Comparison of ENCODE assay signal across 8 mouse cellular contexts in genomic region chr1:72536611-72537351, GRCm38 (mm10). TPM values are rescaled to one million over a fixed set of nuclear protein-coding genes. Genes with fewer than 3 reads are reported as not detected.
DNase-seq lines count a peak whose midpoint lies in the region; ATAC-seq and TF ChIP-seq lines count a peak whose summit lies in the region.

Gene March4, minus strand, starts transcription at chr1:72536930.

- TF ChIP-seq CTCF in kidney, postnatal 0 days (IDR thresholded peaks at IDR 0.05; ENCODE audit: low read depth) = no peak
- no peak for TF ChIP-seq CTCF in thymus, adult 2 months (IDR thresholded peaks at IDR 0.05; ENCODE audit: borderline replicate concordance, control insufficient read depth, extremely low read depth, insufficient read depth, low read length, poor library complexity)

- peaks cover 55% of the 10 kb centered on the region for H3K27me3 ChIP-seq in heart, embryonic 14.5 days (ENCODE audit: control insufficient read depth, insufficient read depth, low read length)
- peaks cover 27% of the 10 kb centered on the region; the same call in 1 of the 2 replicates for H3K27me3 ChIP-seq in kidney, postnatal 0 days (ENCODE audit: insufficient read depth, low read length)
- peaks cover 49% of the 10 kb centered on the region for H3K27me3 ChIP-seq in liver, embryonic 12.5 days (replicated peaks)
- H3K27me3 ChIP-seq in thymus, adult 2 months (ENCODE audit: control insufficient read depth, insufficient read depth, low read length) = no peaks in the 10 kb centered on the region; the same call in 1 of the 2 replicates

- H3K36me3 ChIP-seq in heart, embryonic 14.5 days (ENCODE audit: control insufficient read depth, insufficient read depth, low read length) = no peaks in the 10 kb centered on the region
- H3K36me3 ChIP-seq in kidney, postnatal 0 days (ENCODE audit: insufficient read depth, low read length) = no peaks in the 10 kb centered on the region
- no peaks in the 10 kb centered on the region for H3K36me3 ChIP-seq in liver, embryonic 12.5 days
- H3K36me3 ChIP-seq in thymus, adult 2 months (ENCODE audit: control insufficient read depth, insufficient read depth, low read length) = no peaks in the 10 kb centered on the region

- TF ChIP-seq POLR2A in thymus, adult 2 months (IDR thresholded peaks at IDR 0.05; ENCODE audit: control insufficient read depth, extremely low read depth, insufficient read depth, low read length, poor library complexity) = no peak

- WGBS in heart, embryonic 14.5 days = under 1% methylated on average over 41 of the region's 41 CpGs
- WGBS in kidney, postnatal 0 days = under 1% methylated on average over 41 of the region's 41 CpGs
- 3% methylated on average over 41 of the region's 41 CpGs for WGBS in liver, embryonic 12.5 days (ENCODE audit: insufficient replicate concordance)
- WGBS in thymus, adult 2 months = 3% methylated on average over 41 of the region's 41 CpGs

- H3K4me3 ChIP-seq in heart, embryonic 14.5 days (ENCODE audit: control insufficient read depth in 1 of 2, insufficient read depth in 1 of 2, low read depth in 1 of 2, low read length in 2 of 2) = peak within 1 kb of the TSS; percentile 12 to 31; a peak in 3 of 4 replicates
- H3K4me3 ChIP-seq in kidney, postnatal 0 days (replicated peaks; ENCODE audit: low read depth, low read length) = peak within 1 kb of the TSS; percentile 20
- H3K4me3 ChIP-seq in liver, embryonic 12.5 days = peak within 1 kb of the TSS; percentile 17
- H3K4me3 ChIP-seq in thymus, adult 2 months (ENCODE audit: control insufficient read depth, insufficient read depth, low read length) = no peak within 1 kb of the TSS

- H3K27ac ChIP-seq in heart, embryonic 14.5 days (replicated peaks in 1 of 2; ENCODE audit: control insufficient read depth in 1 of 2, insufficient read depth in 1 of 2, low read depth in 2 of 2, low read length in 2 of 2) = no peak within 1 kb of the TSS
- H3K27ac ChIP-seq in kidney, postnatal 0 days = no peak within 1 kb of the TSS
- no peak within 1 kb of the TSS for H3K27ac ChIP-seq in liver, embryonic 12.5 days
- H3K27ac ChIP-seq in thymus, adult 2 months (ENCODE audit: control insufficient read depth, insufficient read depth, low read length) = no peak within 1 kb of the TSS

- ATAC-seq in heart, embryonic 14.5 days (ENCODE audit: insufficient number of reproducible peaks, insufficient read depth, low FRiP score, low read depth) = no peak
- peak; percentile 77; the same call in 1 of the 2 replicates for ATAC-seq in kidney, postnatal 0 days (replicated peaks; ENCODE audit: low FRiP score, low read depth)
- ATAC-seq in liver, embryonic 12.5 days = no peak

- H3K4me2 ChIP-seq in heart, embryonic 14.5 days (ENCODE audit: low read length) = peak within 1 kb of the TSS; percentile 61
- peak within 1 kb of the TSS; percentile 56 for H3K4me2 ChIP-seq in kidney, postnatal 0 days (ENCODE audit: low read length)
- peak within 1 kb of the TSS; percentile 50 for H3K4me2 ChIP-seq in liver, embryonic 12.5 days

- DNase-seq in heart, adult 11 months = peak; percentile 88
- no peak for DNase-seq in heart, adult 9 months (ENCODE audit: low spot score in 2 of 2)
- peak; percentile 82 for DNase-seq in embryo, embryonic 9.5 days (ENCODE audit: extremely low spot score)
- peak; percentile 81 for DNase-seq in kidney, postnatal 0 days (ENCODE audit: low spot score)
- DNase-seq in neural tube, embryonic 10.5 days (ENCODE audit: extremely low spot score, low spot score) = peak; percentile 88
- peak; percentile 35 for DNase-seq in thymus, adult 2 months

- H3K9ac ChIP-seq in heart, embryonic 14.5 days (ENCODE audit: low read length) = no peak within 1 kb of the TSS
- H3K9ac ChIP-seq in kidney, postnatal 0 days (ENCODE audit: low read depth, low read length) = no peak within 1 kb of the TSS
- no peak within 1 kb of the TSS for H3K9ac ChIP-seq in liver, embryonic 12.5 days

- peaks cover 0 to 11% of the 10 kb centered on the region in 2 experiments; a peak in 2 of 4 replicates for H3K4me1 ChIP-seq in heart, embryonic 14.5 days (ENCODE audit: control insufficient read depth in 2 of 2, insufficient read depth in 2 of 2, low read length in 2 of 2)
- H3K4me1 ChIP-seq in kidney, postnatal 0 days (replicated peaks; ENCODE audit: insufficient read depth, low read length) = peaks cover 8% of the 10 kb centered on the region
- H3K4me1 ChIP-seq in liver, embryonic 12.5 days = peaks cover 9% of the 10 kb centered on the region; the same call in 1 of the 2 replicates
- no peaks in the 10 kb centered on the region for H3K4me1 ChIP-seq in thymus, adult 2 months (replicated peaks; ENCODE audit: control insufficient read depth, insufficient read depth, low read length)

- H3K9me3 ChIP-seq in heart, embryonic 14.5 days (ENCODE audit: control insufficient read depth, low read length) = no peaks in the 10 kb centered on the region
- no peaks in the 10 kb centered on the region for H3K9me3 ChIP-seq in kidney, postnatal 0 days (replicated peaks; ENCODE audit: low read length)
- H3K9me3 ChIP-seq in liver, embryonic 12.5 days (replicated peaks) = no peaks in the 10 kb centered on the region

RNA-seq across cellular contexts. Expression of gene March4, which starts in this region (rescaled TPM):
- polyA plus RNA-seq in heart, embryonic 14.5 days (2014; fragmentation: Nextera tagmentation; extraction: Ambion mirVana) = 0.05 TPM in 1 of 2 replicates, not detected in the other
- polyA plus RNA-seq in kidney, postnatal 0 days (2015; fragmentation: Nextera tagmentation; extraction: Ambion mirVana) = not detected in 2 replicates
- not detected in 2 replicates for polyA plus RNA-seq in liver, embryonic 12.5 days (2016; fragmentation: Nextera tagmentation; extraction: Ambion mirVana)
- polyA plus RNA-seq in thymus, adult 2 months (2012; rRNA removed) = not detected in 2 replicates

Comparison
In these comparisons a context has a peak if more than half of its experiments do, and no peak if none do; other contexts are left out.
1. DNase-seq: peak in heart, adult 11 months (single experiment), embryo, embryonic 9.5 days (single experiment) and neural tube, embryonic 10.5 days (single experiment); none in heart, adult 9 months (0 of 2).
2. Peak in DNase-seq, ATAC-seq, H3K4me3 ChIP-seq and H3K4me2 ChIP-seq in kidney, postnatal 0 days; RNA of the gene not detected or under 1 TPM.
3. Peak in DNase-seq in thymus, adult 2 months; RNA of the gene not detected or under 1 TPM.
4. Peak in every context shown above with its lines, with median percentiles within 50 percentile points of each other: H3K4me2 ChIP-seq.